Mouse (Mus musculus) v-Abl transformed pro-B cells (cell line): ENCODE results near the gene Ube2s.

ENCODE experiments used
- in situ Hi-C, 2 experiments: fragments of 400-800 bp; cut with MboI; formaldehyde crosslinking; loops; one replicate each; pipeline ENCODE4 v1.15.1; 2025; ENCODE audit not compliant: unreplicated experiment in 2 of 2

Gene Ube2s

DNA sequence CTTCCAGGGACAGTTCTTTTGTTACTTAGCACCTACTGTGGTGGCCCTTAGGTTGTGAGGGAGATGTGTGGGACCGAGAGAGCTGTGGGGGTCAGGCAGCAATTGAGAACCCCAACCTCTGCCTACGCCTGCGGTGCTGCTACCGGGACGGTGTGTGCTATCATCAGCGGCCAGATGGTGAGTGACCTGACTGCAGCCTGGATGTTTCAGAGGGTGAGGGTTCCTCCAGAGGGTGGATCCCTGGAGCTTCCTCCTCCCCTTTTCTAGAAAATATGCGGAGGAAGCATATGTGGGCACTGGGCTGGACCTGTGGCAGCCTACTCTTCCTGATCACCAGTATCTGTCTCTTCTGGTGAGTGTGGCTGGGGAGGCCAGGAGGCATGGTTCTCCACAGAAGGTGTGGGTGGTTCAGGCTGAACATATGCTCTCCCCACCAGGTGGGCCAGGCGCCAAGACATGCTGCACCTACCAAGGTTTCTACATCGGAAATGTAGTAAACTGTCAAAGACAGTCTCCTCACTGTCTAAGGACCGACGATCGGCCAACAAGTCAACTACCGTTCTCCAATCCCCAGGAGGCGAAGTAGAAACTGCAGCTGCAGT lies 28.6 kb downstream of the Ube2s start:
- in situ Hi-C loops: loop anchor here in 1 of 2 experiments (5.0 kb wide), 2 partner anchors 36 to 71 kb away; no protein-coding TSS in a partner anchor

DNA sequence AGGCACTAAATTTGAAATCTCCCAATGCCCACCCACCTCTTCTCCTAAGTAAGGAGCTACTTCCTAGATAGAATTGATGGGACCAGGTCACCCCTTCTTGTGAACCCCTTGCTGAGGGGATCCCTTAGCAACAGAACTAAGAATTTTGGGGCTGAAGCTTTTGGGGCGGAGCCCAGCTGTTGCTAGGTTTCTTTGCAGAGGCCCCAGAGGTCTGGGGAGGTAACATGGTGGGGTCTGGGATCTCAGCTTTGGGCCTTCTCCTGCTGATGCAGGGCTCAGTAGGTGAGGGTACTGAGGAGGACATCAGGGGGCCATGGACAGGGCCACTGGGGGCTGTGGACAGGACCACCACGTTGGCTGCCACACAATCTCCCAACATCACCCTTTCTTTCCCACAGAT lies 29.6 kb downstream of the Ube2s start, which contains the start of the genes Il11 and Tmem190:
Il11 (minus strand) TSS at position 101 of the 400 bp plus-strand sequence.
Tmem190 (plus strand) TSS at position 179 of the 400 bp plus-strand sequence.
- in situ Hi-C loops: loop anchor here in 1 of 2 experiments (5.0 kb wide), 2 partner anchors 35 to 70 kb away; no protein-coding TSS in a partner anchor

DNA sequence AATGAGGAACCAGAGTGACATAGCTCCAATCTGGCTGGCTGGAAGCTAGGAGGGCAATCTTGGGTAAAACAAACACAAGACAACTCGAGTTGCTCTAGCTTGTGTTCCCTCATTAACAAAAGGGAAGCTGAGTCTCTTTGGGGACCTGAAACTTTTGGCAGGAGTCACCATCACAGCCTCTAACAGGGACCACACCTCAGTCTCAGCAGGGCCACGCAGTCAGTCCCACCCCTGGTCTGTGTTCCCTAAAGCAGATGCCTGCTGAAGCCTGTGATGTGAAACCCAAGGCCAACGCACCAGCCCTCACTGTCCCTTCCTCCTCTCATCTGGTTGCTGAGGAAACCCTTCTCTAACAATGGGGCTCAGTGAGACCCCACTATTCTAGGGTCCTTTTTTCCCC lies 30.3 kb downstream of the Ube2s start:
- in situ Hi-C loops: loop anchor here in 1 of 2 experiments (5.0 kb wide), 2 partner anchors 35 to 70 kb away; no protein-coding TSS in a partner anchor

DNA sequence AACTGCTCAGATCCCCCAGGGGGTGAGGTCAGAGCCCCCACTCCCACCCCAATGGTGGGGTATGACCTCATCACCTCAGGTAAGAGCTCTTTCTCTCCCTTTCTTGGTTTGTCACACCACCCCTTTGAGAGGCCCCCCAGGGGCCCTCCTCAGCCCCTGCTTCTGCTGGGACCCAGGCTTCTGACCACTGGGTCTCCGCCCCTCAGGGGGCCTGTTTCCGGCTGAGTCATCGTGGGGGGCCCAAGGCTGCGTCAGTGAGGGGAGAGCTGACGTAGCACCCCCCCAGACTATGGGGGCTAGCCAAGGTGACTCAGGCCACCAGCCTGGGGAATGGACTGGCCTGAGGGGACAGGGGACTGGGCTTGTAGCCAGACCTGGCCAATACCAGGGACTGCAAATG lies 32.5 kb downstream of the Ube2s start:
- in situ Hi-C loops: loop anchor here in 1 of 2 experiments (5.0 kb wide), 2 partner anchors 33 to 68 kb away; no protein-coding TSS in a partner anchor

DNA sequence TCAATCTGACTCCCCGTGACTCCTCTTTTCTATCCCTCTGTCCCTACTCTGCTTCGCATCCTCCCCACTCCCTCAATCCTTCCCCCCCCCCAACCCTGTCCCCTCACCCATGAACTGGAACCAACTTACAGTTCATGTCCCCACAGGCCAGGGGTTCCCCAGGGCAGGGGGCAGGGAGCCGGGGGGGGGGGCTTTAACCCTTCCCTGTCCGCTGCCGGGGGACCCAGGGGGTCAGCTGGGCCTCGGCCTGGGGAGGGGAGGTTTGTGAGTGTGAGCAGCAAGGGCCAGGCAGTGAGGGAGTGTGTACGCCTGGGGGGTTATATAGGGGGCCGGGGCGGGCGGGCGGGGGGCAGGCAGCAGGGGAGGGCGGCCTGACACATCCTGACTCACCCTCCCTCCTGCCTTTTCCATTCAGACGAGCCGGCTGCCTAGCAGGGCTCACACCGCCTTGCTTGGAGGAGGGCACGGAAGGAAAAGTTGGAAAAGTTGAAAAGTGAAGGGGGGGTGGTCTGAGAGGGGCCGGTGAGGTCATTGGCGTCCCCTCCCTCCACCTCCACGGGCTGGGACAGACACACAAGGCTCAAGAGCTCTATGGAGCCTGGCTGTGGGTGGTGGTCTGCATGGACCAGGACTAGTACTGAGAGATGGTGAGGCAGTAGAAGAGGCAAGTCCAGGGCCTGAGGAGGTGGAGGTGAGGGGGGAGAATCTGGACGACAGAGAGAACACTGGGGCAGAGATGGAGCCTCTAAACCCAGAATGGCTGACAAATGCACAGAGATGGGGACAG lies 34.3 kb downstream of the Ube2s start:
- in situ Hi-C loops: no loop called here

DNA sequence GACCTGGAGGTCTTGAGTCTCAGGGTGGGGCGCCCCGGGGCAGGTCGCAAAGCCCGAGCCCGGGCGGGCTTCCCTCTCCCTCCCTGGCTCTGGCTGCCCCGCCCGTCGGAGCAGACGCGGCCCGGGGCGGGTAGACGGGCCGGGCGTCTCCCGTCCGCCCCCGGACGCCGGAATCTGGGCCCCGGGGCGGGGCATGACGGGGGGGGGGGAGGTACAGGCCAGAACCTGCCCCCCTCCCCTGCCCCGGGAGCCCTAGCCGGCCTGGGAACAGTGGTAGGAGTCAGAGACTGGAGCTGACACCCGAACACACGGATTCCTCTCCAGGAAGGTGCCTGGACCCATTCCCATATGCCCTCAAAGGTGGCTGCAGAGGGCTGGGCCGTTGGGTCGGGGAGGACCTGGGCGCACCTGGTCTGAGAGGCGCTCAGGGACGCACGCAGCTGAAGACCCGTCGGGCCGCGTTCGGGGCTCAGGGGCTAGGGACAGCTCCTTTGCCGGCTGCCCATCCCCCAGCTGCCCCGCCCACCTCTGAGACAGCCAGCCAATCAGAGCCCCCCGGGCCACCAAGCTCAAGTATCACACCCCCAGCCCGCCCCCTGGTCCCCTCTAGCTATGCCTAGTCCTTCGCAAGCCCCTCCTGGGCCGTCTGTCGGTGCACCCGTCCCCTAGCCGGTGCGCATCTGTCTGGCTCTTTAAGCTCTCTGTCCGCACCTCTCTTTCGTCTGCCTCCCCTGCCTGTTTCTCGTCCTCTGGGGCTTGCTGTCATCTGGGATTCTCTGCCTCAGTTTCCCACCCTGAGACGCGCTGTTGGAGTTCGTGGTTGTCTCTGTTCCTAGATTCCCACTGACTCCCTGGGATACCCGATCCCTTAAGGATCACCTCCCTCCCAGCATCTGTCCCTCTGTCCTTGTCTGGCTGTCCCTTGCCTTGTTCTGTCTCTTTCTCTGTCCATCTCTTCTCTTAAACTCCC lies 35.2 kb downstream of the Ube2s start:
- in situ Hi-C loops: no loop called here

DNA sequence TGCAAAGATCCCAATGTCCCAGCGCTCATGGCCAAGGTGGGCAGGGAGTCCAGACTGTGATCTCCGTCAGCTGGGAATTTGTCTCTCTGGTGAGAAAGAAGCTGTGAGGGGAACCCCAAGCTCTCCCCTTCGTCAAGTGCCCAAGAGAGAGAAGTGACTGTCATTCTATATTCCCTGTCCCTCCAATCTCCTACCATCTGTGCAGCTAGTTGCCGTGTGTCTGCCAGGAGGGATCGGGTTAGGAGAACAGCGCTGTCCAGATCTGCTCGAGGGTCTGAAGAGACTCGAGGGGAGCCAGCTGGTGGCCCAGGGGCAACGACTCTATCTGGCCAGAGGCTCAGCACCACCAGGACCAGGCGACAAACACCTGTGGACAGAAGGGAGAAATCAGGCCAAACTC lies 36.3 kb downstream of the Ube2s start:
- in situ Hi-C loops: no loop called here

DNA sequence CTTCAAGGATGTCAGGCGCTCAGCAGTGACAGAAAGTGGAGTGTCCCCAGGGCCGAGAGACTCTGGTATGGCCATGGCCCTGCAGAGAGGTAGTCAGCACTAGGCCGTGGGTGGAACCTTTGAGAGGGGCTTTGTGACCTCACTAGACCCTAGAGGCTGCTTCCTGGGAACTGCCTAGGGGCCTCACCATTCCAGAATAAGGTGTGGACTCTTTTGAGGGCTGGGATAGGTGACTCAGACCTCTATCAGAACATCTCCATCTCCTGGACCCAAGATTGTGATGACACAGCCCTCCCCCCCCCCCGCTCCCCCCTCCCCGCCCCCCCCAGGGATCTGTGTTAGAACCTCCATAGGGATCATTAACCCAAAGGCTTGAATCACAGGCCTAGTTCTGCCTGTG lies 41.2 kb downstream of the Ube2s start, which contains the start of gene Fam71e2:
Fam71e2 (minus strand) TSS at position 101 of the 400 bp plus-strand sequence.
- in situ Hi-C loops: no loop called here

DNA sequence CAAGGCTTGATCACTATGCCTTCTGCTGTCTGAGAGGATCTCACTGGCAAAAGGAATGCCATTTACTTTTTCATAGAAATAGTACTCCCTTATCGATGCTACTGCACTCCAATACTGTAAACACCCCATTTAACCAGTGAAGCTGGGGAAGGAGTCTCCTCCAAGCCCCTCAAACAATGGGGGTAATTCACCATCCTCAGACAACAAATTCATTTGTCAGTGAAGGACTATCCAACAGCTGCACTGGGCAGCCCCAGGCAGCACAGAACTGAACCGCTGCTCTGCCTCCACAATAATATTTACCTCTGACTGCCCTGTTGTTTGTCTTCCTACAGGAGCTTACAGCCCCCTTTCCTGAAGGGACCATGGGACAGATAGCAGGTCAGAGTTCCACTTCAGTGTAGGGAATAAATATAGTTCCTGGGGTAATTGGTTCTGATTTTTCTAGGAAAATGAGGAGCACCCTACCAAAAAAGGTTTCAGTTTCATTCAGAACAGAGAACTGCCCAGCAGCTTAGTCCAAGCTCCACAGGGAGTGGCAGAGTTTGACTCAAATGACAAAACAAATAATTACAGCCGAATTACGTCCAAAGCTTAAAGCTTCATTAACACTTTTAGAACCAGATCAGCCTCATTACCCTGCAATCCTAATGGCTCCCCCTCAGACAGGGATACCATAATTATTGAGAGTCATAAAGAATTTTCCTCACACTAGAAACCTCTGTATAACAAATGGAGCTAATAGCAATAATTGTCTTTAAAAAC lies 47.3 kb downstream of the Ube2s start:
- in situ Hi-C loops: no loop called here

DNA sequence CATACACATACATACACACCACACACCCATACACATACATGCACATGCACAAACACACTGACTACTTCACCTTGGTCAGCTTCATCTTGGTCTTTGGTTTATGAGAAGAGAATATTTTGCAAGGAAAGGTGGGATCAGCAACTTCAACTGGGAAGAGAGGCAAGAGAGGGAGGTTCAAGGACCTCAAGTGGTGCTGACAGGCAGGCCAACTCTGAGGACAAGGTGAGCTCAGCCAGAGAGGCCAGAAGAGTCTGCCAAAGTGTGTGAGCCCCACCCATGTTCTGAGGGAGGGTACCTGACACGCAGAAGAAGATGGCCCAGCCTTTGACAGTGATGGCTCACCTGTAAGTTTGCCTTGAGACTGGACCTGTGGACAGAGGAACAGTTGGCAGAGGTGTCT lies 52.7 kb downstream of the Ube2s start:
- in situ Hi-C loops: no loop called here

DNA sequence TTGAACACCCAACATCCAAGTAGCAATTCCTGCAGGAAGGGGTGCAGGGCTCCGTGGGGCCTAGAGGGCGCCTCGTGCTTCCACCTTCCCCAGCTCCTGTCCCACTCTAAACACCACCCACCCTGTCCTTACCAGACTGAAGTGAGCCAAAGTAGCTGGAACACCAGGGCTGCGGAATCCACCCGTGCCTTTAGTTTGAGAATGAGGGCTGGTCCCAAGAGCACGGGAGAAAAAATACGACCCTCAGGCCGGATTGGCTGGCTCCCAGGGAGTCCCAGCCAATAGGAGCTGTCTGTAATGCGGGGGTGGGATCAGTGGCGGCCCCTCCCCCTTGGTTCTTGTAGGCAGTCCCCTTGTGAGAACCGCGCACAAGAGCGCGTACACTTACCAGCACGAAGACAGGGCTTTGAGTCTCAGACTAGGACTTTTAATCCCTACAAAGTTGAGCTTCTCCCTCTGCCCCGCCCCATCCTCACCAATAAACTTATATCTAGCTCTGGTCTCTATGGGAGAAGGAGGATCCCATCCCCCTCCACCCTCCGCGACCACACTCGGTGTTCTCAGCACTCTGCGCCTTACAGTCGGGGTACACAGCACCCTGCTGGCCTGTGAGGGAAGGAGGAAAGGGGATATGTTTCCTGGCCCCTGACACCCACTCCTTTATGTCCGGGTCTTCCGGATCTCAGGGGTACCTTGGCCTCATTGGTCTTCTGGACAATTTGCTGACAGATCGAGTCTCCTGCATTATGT lies 59.4 kb downstream of the Ube2s start, which contains the start of gene Cox6b2:
Cox6b2 (minus strand) TSS at position 274 of the 750 bp plus-strand sequence.
- in situ Hi-C loops: no loop called here

DNA sequence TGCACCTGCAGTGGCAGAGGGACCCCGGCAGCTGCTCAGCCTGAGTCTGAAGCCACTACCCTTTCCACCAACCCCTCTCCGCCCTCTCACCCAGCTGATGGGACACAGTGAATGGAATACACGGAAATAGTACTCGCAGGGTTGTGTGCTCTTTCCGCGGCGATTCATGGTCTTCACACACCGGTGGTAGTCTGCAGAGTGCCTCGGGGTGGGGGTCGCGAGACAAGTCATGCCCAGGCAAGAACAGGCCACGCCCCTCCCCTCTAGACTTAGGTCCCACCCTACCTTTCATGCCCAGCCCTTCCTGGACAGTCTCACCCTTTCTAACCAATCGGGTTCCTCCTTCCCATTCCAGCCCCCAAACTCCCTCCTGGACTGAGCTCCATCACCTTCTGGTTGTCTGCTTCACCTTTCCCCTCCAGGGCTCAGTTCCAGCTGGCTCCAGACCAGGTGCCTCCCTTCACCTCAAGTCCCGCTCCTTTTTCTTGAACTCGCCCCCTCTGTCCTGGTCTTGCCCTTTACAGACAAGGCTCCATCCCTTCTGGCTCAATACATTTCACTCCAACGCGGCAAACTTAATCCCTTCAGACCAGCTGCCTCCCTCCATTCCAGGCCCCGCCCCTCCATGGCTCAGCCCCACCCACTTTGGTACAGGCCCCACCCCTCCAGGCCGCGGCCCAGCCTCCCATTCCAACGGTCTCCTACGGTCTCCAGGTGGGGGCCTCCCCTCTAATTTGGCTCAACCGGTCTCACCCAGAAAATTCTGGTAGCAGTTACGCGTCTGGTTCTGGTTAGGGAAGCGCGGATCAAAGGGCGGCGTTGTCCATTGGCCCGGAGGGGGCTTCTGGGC lies 60.2 kb downstream of the Ube2s start:
- in situ Hi-C loops: no loop called here

DNA sequence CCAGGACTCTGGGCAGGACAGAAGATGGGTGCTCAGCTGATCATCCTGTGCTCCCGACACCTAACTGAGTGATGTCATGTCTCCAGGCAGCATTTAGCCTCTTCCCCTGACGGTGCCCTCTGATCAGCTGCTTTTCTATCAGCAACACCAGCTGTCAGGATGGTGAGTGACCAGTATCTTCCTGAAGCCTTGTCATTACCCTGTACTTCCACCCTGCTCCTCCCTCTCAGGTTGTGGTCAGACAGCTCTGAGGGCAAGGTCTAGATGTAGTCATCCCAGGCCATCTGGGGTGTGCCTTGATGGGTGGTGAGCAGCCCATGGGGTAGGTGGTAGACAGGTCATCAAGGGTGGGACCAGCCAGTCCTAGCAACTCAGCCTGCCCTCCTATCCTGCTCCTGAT lies 63.2 kb downstream of the Ube2s start:
- in situ Hi-C loops: loop anchor here (5.0 kb wide), 2 partner anchors 33 to 38 kb away; partner anchors contain the start of genes Il11 (in 1 of the 2), Tmem190 (in 1 of the 2) and Tmem238 (in 1 of the 2)

DNA sequence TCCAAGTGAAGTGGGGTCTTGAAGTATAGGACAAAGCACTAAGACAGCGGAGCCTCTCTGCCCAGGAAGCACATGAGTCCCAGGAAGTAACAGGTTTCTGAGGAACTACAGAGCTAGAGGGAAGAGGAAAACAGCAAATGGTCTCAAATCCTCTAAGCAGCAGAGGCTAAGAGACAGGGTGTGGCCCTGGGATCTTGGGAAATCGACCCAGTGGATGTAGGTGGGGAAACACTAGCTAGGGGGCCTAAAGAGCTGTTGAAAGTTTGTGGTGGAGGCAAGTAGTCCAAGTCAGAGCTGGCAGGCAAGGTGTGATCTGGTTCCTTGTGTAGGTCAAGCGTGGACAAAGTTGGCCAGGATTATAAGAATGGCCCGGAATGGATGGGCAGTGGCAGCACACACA lies 64.1 kb downstream of the Ube2s start:
- in situ Hi-C loops: loop anchor here (5.0 kb wide), 2 partner anchors 34 to 39 kb away; partner anchors contain the start of genes Il11 (in 1 of the 2), Tmem190 (in 1 of the 2) and Tmem238 (in 1 of the 2)

DNA sequence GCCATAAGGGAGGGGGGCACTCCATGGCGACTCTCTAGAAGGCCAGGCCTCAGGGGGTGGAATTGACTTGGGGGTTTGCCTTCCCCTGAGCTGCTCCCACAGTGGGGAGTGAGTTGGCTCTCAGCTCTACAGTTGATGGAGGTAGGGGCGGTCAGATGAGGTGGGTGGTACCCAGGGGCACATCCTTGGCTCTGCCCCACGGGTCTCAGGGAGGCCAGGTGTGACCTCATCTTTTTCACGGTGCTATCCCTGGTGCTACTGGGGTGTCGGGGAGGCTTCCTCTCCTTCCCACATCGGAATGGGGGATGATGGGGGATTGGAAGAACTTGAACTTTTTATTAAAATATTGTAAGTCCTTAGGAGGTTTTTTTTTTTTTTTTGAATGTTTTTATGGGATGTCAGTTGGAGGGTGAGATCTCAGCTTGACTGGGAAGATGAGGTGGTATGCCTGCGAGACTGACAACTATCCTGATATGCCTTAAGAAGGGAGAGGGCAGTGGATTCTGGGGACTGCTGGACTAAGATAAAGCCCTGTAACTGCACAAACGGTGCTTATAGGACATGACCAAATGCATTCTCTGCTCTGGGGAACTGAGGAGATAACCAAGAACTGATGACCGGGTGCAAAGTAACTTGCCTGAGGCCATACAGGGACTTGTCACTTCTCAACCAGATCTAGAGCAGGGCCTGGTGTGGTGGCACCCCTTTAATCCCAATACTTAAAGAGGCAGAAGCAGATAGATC lies 65.1 kb downstream of the Ube2s start:
- in situ Hi-C loops: loop anchor here (5.0 kb wide), 2 partner anchors 35 to 40 kb away; partner anchors contain the start of genes Il11 (in 1 of the 2), Tmem190 (in 1 of the 2) and Tmem238 (in 1 of the 2)

DNA sequence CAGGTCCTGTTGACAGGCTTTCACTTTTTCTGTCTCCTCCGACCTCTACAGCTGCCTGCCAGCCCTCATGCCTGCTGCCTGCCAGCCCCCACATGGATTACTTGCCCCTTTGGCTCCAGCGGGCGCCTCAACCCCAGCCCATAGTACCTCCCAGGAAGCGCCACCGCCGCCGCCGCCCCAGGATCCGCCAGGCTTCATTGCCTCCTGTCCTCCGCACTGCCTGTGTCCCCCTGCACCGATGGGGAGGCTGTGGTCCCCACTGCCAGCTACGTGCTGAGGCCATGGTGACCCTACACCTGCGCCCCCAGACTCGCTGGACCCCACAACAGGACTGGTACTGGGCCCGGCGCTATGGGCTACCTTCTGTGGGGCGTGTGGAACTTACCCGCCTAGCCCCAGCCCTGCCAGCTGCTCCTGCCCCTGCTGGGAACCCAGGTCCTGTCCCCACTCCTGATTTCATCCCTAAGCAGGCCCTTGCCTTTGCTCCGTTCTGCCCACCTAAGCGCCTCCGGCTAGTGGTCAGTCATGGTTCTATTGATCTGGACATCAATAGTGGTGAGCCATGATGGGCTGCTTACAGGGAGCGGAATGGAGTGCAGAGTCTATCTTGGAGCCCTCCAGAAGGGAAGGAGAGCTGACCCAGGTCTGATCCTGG lies 65.9 kb downstream of the Ube2s start:
- in situ Hi-C loops: loop anchor here (5.0 kb wide), 2 partner anchors 36 to 41 kb away; partner anchors contain the start of genes Il11 (in 1 of the 2), Tmem190 (in 1 of the 2) and Tmem238 (in 1 of the 2)
